Mouse (Mus musculus) neural tube, embryonic 10.5 days (tissue): ENCODE data around the gene Oit1.

ENCODE experiments used
- DNase-seq: peaks from one replicate; pipeline ENCODE4 v3.0.0-alpha.2; 2017; ENCODE audit warnings: low spot score; ENCODE audit errors: extremely low spot score

Gene Oit1

GRCm38 (mm10) chr14:8378685-8379313 lies at the start of gene Oit1:
Gene Oit1 (minus strand): TSS chr14:8378754.
- DNase-seq = no peak

DNA sequence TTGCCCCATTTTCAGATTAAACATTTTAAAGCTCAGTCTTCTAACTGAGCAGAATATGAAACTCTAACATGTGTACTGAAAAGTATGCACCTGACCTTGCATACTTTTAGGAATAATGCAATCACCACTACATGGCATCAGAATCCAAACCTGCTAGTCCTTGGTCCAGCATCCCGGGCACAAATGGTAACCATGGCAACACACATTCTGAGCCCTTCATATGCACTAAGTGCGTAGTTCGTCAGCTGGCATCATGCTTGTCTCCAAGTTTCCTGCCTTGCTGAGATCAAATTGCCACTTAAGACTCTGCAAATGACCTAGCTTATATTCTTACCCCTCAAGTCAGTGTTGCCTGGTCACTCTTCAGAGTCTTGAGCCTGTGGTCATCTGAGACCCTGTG lies 44.3 kb upstream of the Oit1 start:
- DNase-seq = no peak

DNA sequence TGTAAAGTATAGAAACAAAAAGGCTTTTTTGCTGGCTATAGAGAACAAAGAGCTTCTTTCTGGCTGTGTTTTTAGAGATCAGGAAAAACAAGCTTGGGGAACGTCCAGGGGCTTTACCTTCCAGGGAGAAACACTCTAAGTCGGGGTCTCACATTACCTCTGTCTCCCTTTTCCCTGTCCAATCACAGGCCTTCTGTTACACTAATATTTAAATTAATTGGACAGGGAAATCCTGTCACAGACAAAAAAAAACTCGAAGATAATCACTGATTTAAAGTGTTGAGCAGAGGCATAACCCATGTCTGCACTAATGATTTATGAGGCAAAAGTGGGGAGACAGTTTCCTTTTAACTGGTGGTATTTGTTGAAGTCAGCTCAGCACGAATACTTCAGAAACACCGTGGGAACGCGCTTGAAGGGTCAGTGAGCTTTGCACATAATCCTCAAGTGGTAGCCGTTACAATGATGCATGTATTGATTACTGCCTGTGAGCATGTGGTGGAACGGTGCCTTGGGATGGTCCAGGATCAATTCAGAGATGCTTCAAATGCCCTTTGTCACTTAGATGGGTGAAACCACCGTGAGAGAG lies 42.7 kb upstream of the Oit1 start:
- peak; percentile 19 for DNase-seq

DNA sequence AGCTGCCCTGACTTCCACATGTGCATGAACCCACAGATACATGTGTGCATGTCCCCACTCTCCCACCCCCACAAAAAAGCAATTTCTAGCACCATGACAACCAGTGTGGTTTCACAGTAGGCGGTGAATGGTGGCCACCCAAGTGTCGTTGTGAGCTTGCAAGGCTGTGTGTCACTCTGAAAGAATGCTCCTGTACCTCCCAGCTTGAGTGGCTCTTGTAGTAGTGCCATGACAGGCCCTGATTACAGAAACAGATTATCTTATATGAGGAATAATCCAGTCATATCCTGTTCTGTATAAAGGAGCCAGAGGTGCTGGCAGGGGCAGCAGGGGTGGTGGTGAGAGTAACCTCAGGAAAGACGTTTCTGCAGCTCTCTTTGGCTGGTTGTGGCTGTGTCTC lies 40.1 kb upstream of the Oit1 start:
- DNase-seq = no peak

- no peak for DNase-seq
Observed at GRCm38 (mm10) chr14:8405946-8406345, 27.4 kb upstream of the Oit1 start.

GRCm38 (mm10) chr14:8403310-8403709 lies 24.8 kb upstream of the Oit1 start:
- no peak for DNase-seq

DNA sequence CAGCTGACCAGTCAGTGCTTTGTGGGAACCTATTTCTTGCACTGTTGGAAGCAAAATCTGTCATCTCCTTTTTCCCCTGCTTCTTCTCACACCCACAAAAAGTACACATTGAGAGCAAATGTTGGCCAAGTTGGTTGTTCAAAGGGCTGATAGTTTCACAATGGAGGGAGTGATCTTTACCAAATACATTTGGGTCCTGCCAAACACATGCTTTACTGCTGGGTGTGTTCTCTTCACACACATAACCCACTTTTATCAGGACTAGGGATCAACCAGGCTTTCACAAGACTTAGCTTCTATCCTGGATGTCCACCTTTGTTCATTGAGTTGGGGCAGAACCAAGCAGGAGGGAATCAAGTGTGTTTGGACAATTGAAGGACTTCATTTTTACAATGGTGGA lies 20.0 kb upstream of the Oit1 start:
- DNase-seq = no peak

DNA sequence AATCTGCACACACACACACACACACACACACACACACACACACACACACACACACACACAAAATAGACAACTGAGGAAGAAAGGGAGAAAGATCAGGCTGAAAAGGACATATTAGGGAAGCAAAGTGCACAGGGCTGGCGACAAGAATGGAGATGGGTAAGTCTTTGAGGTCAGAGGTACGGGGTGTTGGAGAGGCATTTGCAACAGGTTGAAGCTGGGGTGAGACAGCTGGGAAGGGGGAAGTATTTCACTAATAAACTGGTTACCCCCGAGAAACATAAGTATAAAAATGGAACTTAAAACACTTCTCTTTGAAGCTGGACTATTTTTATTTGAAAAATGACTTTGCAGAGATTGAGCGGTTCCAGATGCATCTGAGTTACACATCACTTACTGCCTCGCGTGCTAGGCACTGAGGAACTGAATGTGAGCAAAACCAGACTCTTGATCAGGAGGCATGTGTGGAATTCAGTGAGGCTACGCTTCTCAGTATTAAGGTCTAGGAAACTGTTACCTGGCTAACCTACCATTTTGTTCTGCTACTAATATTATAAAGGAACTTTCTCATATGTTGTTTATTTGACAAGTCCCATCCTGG lies 17.2 kb upstream of the Oit1 start:
- DNase-seq = no peak

- DNase-seq = no peak
Observed at GRCm38 (mm10) chr14:8392181-8392825, 13.7 kb upstream of the Oit1 start.

GRCm38 (mm10) chr14:8369394-8369793 lies 9.2 kb downstream of the Oit1 start:
- DNase-seq = no peak

DNA sequence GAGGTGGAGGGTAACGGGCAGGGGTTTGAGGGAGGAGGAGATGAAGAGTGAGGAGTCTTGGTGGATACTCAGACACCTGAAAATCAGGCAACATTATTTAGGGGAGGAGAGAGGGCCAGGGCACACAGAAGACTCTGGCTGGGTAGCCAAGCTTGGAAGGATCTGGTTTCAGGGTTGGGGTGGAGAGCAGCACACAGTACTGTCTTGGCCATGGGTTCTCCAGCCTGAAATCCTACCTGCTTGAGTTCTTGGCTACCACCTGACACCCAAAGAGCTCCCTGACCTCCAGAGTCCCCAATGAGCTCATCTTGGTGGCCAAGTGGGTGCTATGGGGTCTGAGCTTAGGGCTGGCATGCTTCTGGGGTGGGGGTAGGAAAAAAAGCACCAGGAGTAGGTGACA lies 9.7 kb downstream of the Oit1 start:
- no peak for DNase-seq

- DNase-seq = peak; percentile 33
Observed at GRCm38 (mm10) chr14:8367727-8368520, 10.6 kb downstream of the Oit1 start.

DNA sequence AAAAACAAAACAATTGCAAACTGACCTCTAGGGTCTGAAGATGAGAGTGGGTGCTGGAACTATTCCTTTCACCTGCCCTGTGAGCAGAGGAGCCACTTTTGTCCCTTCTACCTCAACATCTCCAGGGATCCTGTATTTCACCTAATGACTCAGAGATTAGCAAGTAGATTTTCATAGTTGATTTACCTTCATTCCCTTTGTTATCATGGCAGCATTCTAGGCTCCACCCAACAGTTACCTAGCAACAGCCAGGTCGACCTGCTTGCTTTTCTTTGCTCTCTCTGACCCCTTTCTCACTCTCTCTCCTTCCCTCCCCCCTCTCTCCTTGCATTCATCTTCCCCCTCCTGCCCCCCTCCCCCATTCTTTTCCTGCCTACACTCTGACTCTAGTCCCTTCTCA lies 11.4 kb downstream of the Oit1 start:
- DNase-seq = no peak

DNA sequence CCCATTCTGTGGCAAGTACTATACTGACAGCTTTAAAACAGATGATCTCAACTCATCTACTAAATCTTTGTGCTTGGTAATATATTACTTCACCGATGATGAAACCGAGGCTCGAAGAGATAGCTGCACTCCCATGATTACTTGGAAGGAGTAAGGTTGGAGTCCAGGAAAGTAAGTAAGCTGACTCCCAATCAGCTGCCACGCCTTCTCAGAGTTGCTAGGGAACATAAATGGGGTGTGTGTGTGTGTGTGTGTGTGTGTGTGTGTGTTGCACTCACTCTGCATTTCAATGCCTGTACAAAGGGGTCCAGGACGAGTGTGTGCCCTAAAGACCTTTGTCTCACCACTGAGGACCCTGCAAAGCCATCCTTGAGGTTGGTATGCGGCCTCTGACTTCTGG lies 12.7 kb downstream of the Oit1 start:
- no peak for DNase-seq

GRCm38 (mm10) chr14:8356836-8357235 lies 21.7 kb downstream of the Oit1 start:
- no peak for DNase-seq

DNA sequence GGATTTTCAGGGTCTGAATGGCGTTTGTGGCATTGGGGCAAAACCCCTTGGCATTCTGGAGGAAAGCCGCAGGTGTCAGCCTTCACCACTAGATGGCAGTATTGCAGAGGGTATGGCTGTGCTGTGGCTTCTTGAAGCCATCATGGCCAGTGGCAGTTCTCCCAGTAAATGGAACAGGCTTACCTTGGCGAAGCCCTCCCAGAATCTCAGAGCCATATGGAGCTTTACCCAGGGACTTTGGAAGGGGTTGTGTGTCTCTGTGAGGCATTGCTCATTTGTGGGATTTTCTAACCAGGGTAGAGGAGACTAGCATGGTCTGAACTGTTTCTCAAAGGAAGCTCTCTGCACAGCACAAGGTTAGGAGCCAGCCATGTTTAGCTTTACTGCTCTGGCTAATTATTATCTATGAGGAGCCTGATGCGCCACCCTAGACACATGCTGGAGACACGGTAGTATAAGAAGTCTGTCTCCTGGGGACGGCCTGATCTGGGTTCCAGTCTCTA lies 22.5 kb downstream of the Oit1 start:
- peak; percentile 83 for DNase-seq

DNA sequence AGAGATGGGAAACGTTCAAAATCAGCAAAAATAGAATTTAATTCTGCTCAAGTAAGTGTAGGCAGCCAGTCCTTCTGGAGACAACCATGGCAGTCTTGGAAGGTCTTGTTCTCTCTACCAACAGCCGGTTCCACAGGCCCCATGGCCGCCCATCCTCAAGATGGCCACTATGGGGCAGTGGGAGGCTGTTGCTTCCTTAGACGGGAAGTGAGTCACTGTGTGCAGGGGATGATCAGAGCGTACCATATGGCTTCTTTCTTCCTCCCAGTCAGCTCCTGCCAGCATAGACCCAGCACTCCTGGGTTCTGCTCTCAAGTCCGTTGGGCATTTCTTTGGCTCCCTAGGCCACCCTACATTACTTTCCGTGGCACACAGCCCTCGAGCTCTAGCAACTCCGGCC lies 29.6 kb downstream of the Oit1 start:
- no peak for DNase-seq

DNA sequence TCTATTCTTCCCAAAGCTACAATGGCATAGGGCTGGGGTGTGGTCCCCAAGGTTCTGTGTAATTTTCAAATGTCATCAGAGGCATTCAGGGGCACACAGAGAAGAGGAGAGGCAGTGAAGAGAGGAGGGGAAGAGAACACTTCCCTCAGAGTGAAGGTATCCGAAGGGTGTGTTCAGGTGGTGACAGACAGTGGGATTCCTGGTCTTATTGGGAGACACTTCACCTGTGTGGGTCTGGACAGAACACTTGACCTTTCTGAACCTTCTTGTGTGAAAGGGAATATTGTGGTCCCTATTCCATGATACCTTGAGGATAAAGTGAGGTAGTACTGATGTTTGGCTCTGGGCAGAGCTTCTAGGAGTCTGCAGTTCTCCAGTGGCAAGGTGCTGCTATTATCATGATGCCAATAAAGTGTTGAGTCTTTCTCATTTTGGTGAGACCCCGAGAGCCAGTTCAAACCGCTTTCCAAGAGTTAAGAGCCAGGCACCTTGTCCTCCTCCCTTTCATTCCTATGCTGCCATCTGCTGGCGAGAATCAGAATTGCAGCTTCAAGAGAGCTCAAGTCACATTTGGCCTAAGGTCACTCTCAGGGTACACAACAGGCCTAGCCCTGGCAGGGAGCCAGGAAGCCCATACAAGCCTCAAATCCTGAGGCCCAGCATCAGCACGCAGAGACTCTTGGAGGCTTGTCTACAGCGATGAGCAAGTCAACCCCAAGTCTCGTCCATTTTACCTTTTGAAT lies 32.1 kb downstream of the Oit1 start:
- peak; percentile 92 for DNase-seq

DNA sequence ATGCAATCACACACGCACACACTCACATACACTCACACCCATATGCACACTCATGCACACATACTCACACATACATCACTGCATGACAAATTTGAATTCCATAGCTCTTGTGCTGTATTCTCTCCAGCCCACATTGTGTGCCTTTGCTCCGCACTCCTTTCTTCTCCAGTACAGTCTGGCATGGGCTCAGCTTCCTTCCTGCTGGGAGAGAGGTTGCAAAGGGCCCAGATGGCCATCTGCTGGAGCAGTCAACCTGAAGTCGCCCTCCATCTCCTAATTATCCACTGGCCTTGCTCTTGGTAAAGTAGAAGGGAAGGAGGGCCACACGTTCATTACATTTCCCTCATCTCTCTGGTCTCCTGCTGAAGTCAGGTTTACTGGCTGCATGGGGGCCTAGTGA lies 33.0 kb downstream of the Oit1 start:
- DNase-seq = no peak

- no peak for DNase-seq
Observed at GRCm38 (mm10) chr14:8342509-8343106, 35.9 kb downstream of the Oit1 start.

DNA sequence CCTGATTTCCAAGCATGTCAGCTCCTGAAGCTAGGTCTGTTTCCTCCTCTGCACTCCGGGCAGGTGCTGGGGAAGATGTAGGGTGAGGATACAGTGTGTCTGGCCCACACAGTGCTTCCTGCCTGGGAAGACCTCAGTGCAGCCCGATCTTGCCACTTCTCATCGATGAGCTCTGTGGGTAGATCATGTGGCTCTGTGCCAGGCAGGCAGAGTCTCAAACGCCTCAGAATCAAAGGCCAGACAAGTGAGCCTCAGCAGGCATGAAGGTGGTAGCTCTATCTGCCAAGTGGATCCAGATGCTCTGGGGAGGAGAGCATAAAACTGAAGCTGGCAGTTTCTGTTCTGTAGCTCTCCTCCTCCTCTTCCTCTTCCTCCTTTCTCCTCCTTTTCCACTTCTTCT lies 38.3 kb downstream of the Oit1 start:
- DNase-seq = no peak
